Mouse (Mus musculus) liver, postnatal 0 days (tissue): ENCODE data around the gene Cwc22. TPM values are rescaled to one million over a fixed set of nuclear protein-coding genes. Genes with fewer than 3 reads are reported as not detected.

Experiments used
- ATAC-seq: fragments of 200-750 bp; cut with Nextera tagmentation; 2 replicates; pipeline ENCODE4 v1.8.0; 2017; ENCODE audit warnings: mild to moderate bottlenecking, moderate library complexity
- DNase-seq: peaks from one replicate; pipeline ENCODE4 v3.0.0-alpha.2; 2016
- H3K27ac ChIP-seq: fragments of 300-500 bp; sonication (generic); 2 replicates; pipeline ENCODE4 v1.5.1; 2014; ENCODE audit warnings: antibody characterized with exemption, moderate library complexity, mild to moderate bottlenecking, low read depth
- H3K27me3 ChIP-seq: fragments of 300-500 bp; sonication (generic); 2 replicates; pipeline ENCODE4 v1.6.1; 2014; ENCODE audit warnings: low read length, control low read depth, mixed read lengths; ENCODE audit not compliant: insufficient read depth
- H3K36me3 ChIP-seq: fragments of 300-500 bp; sonication (generic); replicated peaks from 2 replicates; pipeline ENCODE4 v1.6.1; 2014; ENCODE audit warnings: mild to moderate bottlenecking, control low read depth, low read length, moderate library complexity, mixed read lengths; ENCODE audit not compliant: insufficient read depth
- H3K4me1 ChIP-seq: fragments of 300-500 bp; sonication (generic); 2 replicates; pipeline ENCODE4 v1.6.1; 2014; ENCODE audit warnings: antibody characterized with exemption, mild to moderate bottlenecking, control low read depth; ENCODE audit not compliant: insufficient read depth
- H3K4me2 ChIP-seq: fragments of 300-500 bp; sonication (generic); 2 replicates; pipeline ENCODE4 v1.6.1; 2014; ENCODE audit warnings: low read depth, mild to moderate bottlenecking, low read length, moderate library complexity, mixed read lengths
- H3K4me3 ChIP-seq: fragments of 300-500 bp; sonication (generic); 2 replicates; pipeline ENCODE4 v1.5.1; 2014; ENCODE audit warnings: low read depth, low read length
- H3K9ac ChIP-seq: fragments of 300-500 bp; sonication (generic); replicated peaks from 2 replicates; pipeline ENCODE4 v1.6.1; 2014; ENCODE audit warnings: mild to moderate bottlenecking, moderate library complexity
- H3K9me3 ChIP-seq: fragments of 300-500 bp; sonication (generic); 2 replicates; pipeline ENCODE4 v1.6.1; 2016; ENCODE audit warnings: mild to moderate bottlenecking, control low read depth, low read length, mixed read lengths
- CTCF ChIP-seq: sonication (generic); IDR thresholded peaks from 2 replicates; pipeline ENCODE4 v1.5.1; 2016; ENCODE audit warnings: antibody characterized with exemption, low read depth
- EP300 ChIP-seq: IDR thresholded peaks from 2 replicates; pipeline ENCODE4 v1.6.1; 2016; ENCODE audit warnings: antibody characterized with exemption, low read depth, mild to moderate bottlenecking
- WGBS: fragments of 180-500 bp; shearing (Covaris S2); extraction: QIAGEN DNeasy Blood & Tissue Kit; methylation state at CpG from one replicate; pipeline ENCODE4 v1.1.7; 2014; ENCODE audit not compliant: insufficient replicate concordance; 5-methylcytosine and 5-hydroxymethylcytosine counted together
- polyA plus RNA-seq: library from polyadenylated mRNA; unstranded; fragments of >200 nt; fragmentation: Nextera tagmentation; extraction: Ambion mirVana; gene quantifications from 2 replicates; pipeline ENCODE4 v1.2.1, GENCODE M21; 2015

Cwc22 gene
- polyA plus RNA-seq, 1 experiment from 2014 or later, result 9.0 TPM

DNA sequence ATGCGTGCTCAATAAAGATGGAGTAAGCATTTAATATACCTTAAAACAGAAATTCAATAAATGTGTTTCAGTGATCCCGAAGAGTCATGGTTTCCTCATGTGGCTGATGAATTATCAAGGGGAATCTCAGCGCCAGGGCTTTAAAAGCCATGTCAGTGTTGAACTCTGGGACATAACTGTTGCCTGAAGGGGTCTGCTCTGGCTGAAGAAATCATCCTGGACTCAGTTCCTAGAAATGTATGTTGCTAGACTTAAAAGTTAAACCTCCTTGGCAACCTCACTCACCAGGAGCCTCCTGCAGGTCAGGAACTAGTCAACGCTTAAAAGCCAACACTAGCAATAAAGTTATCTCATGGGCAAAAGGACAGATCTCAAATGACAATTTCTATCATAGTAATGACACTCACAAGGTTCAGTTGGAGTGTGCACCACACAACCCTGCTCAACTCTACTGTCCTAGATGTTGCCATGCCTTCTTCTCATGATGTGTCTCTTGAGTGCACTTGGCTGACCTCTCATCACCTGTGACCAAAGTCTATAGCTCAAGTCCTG, 76.4 kb downstream of the Cwc22 start:
- Histone ChIP-seq H3K4me2 (no peak overlapping the region), H3K27ac (no peak overlapping the region), H3K9ac (no peak overlapping the region), H3K9me3 (no peaks in the 10 kb centered on the region), H3K4me3 (no peak overlapping the region), H3K36me3 (no peaks in the 10 kb centered on the region), H3K27me3 (no peaks in the 10 kb centered on the region), H3K4me1 (no peaks in the 10 kb centered on the region)
- 79% methylated on average over 4 of the region's 4 CpGs for WGBS
- TF ChIP-seq CTCF (no peak), EP300 (no peak)
- DNase-seq (no peak), ATAC-seq (no peak)

DNA sequence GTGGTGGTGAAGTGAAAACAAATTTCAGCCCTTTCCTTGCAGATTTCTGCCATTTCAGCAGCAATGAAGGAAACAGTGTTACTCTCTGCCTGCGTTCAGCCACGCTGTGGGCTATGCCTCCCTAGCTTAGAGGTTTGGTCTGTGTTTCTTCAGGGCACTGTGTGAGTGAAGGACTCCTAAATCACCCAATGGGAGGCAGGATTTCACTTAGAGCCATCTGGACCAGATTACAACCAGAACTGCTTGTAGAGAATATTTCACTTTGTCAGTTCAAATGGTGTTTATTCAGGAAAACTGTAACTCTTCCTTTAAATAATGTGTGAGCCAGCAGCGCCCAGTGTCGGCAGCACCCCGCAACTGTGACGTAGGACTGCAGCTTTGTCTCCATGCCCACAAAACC, 82.2 kb downstream of the Cwc22 start:
- H3K4me2 ChIP-seq, result no peak overlapping the region
- H3K36me3 ChIP-seq, result no peaks in the 10 kb centered on the region
- ATAC-seq (no peak), DNase-seq (no peak)
- H3K9ac ChIP-seq, result no peak overlapping the region
- WGBS, result 72% methylated on average over 6 of the region's 6 CpGs
- H3K27me3 ChIP-seq, result no peaks in the 10 kb centered on the region
- H3K4me1 ChIP-seq, result no peaks in the 10 kb centered on the region
- no peak overlapping the region for H3K4me3 ChIP-seq
- TF ChIP-seq CTCF (no peak), EP300 (no peak)
- no peaks in the 10 kb centered on the region for H3K9me3 ChIP-seq
- H3K27ac ChIP-seq, result no peak overlapping the region

GRCm38 (mm10) chr2:77863522-77863921, 82.7 kb downstream of the Cwc22 start:
- ATAC-seq (no peak), DNase-seq (no peak)
- Histone ChIP-seq H3K4me3 (no peak overlapping the region), H3K27me3 (no peaks in the 10 kb centered on the region), H3K4me1 (no peaks in the 10 kb centered on the region), H3K27ac (no peak overlapping the region), H3K36me3 (no peaks in the 10 kb centered on the region), H3K9ac (no peak overlapping the region), H3K9me3 (no peaks in the 10 kb centered on the region), H3K4me2 (no peak overlapping the region)
- TF ChIP-seq EP300 (no peak), CTCF (no peak)
- 74% methylated on average over 15 of the region's 15 CpGs for WGBS

DNA sequence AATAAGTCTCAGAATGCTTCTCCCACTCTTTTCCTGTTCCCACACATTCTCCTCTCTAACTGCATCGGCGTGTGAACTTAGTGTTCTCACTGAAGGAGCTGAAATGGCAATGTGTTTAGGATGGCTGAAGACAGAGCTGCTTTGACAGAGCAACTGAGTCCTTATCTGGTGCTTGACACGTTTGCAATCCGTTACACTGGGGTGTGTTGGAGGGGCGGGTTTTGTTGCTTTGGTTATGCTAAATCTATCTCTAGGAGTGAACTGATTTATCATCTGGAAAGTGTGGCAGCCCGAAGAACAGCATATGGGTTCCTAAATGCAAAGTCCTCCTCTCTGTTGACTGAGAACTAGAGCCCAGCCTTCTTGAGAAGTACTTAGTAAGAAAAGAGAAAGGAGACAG, 104.7 kb downstream of the Cwc22 start:
- Histone ChIP-seq H3K9me3 (no peaks in the 10 kb centered on the region), H3K27ac (no peak overlapping the region), H3K9ac (no peak overlapping the region), H3K4me1 (no peaks in the 10 kb centered on the region), H3K36me3 (no peaks in the 10 kb centered on the region), H3K27me3 (no peaks in the 10 kb centered on the region), H3K4me3 (no peak overlapping the region), H3K4me2 (no peak overlapping the region)
- WGBS, result 40% methylated on average over 6 of the region's 6 CpGs
- no peak for ATAC-seq
- TF ChIP-seq EP300 (no peak), CTCF (no peak)
- no peak for DNase-seq

DNA sequence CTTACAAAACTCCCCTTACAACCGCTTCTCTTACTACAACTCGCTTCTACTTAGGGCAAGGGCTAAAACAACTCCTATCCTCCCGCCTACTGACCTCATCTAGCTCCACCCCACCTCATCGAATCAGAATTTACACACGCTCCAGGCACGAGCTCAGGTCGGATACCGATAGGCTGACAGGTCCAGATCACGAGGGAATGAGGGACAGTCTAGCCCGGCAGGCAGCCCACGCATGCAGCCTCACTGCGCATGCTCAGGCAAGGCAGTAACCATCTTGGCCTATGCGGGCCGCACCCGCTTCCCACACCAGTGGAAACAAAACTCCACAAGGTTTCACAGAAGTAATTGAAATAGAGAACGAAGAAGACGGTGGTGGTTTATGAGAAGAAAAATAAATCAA, 106.6 kb downstream of the Cwc22 start:
- DNase-seq (no peak), ATAC-seq (no peak)
- H3K27ac ChIP-seq, result no peak overlapping the region
- no peaks in the 10 kb centered on the region for H3K27me3 ChIP-seq
- no peak overlapping the region for H3K4me2 ChIP-seq
- H3K9me3 ChIP-seq, result no peaks in the 10 kb centered on the region
- H3K4me3 ChIP-seq, result no peak overlapping the region
- H3K9ac ChIP-seq, result no peak overlapping the region
- H3K4me1 ChIP-seq, result no peaks in the 10 kb centered on the region
- H3K36me3 ChIP-seq, result no peaks in the 10 kb centered on the region
- TF ChIP-seq CTCF, result no peak
- no peak for TF ChIP-seq EP300
- 78% methylated on average over 17 of the region's 17 CpGs for WGBS

- no peak for TF ChIP-seq CTCF
- TF ChIP-seq EP300, result no peak
- DNase-seq, result no peak
- H3K9me3 ChIP-seq, result no peaks in the 10 kb centered on the region
- 61% methylated on average over 1 of the region's 1 CpGs for WGBS
- H3K4me3 ChIP-seq, result no peak overlapping the region
- no peak for ATAC-seq
- H3K4me1 ChIP-seq, result no peaks in the 10 kb centered on the region
- H3K27me3 ChIP-seq, result no peaks in the 10 kb centered on the region
- no peak overlapping the region for H3K4me2 ChIP-seq
- H3K9ac ChIP-seq, result no peak overlapping the region
- H3K27ac ChIP-seq, result no peak overlapping the region
- no peaks in the 10 kb centered on the region for H3K36me3 ChIP-seq
Measured at GRCm38 (mm10) chr2:77838688-77839087, 107.5 kb downstream of the Cwc22 start.

DNA sequence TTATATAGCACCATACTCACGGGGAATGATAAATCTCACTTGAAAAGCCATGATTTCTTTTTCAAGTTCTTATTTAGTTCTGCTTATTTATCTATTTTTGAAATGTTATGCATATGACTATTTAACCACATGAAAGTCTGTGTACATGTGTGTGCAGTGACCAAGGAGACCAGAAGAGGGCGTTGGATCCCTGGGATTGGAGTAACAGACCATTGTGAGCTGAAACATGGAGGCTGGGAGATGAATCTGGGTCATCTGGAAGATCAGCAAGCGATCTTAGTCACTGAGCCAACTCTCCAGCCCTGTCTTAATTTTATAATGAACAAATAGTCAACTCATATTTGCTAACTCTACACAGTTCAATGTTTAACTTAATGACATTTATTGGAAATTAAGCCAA, 110.4 kb downstream of the Cwc22 start:
- ATAC-seq, result no peak
- 50% methylated on average over 3 of the region's 3 CpGs for WGBS
- no peak overlapping the region for H3K4me3 ChIP-seq

More for the DNA sequence above, 110.4 kb downstream of the Cwc22 start:
- Histone ChIP-seq H3K4me1 (no peaks in the 10 kb centered on the region), H3K27me3 (no peaks in the 10 kb centered on the region), H3K36me3 (no peaks in the 10 kb centered on the region), H3K9ac (no peak overlapping the region), H3K4me2 (no peak overlapping the region), H3K9me3 (no peaks in the 10 kb centered on the region), H3K27ac (no peak overlapping the region)
- no peak for DNase-seq
- TF ChIP-seq EP300, result no peak
- TF ChIP-seq CTCF, result no peak

Other genes starting within 250 kb of the Cwc22 start
- gene Zfp385b, start 126.7 kb downstream of the Cwc22 start, polyA plus RNA-seq, result 4.8 and 6.8 TPM in 2 replicates